Mouse (Mus musculus) MEL (cell line): Measurements from ENCODE around the gene Utrn.

ENCODE experiments used
- CTCF ChIP-seq, 3 experiments: IDR thresholded peaks in 2 of 3; conservative IDR thresholded peaks in 1 of 3; 2 replicates each; pipeline ENCODE4 v1.5.1; 2011 to 2012; ENCODE audit warnings: low read length in 3 of 3, low read depth in 2 of 3, mild to moderate bottlenecking in 2 of 3, improper control_type of control experiment in 1 of 3, inconsistent platforms in 1 of 3, mixed read lengths in 1 of 3, moderate library complexity in 1 of 3; ENCODE audit not compliant: control insufficient read depth in 1 of 3, insufficient read depth in 1 of 3, poor library complexity in 1 of 3, severe bottlenecking in 1 of 3
- GABPA ChIP-seq: IDR thresholded peaks from 2 replicates; pipeline ENCODE4 v1.6.1; 2012; ENCODE audit warnings: low read depth, mild to moderate bottlenecking, inconsistent platforms, low read length, improper control_type of control experiment, moderate library complexity
- MAFK ChIP-seq: IDR thresholded peaks from 2 replicates; pipeline ENCODE4 v1.6.1; 2011; ENCODE audit warnings: low read depth, mild to moderate bottlenecking, low read length, improper control_type of control experiment, borderline replicate concordance
- MXI1 ChIP-seq: IDR thresholded peaks from 2 replicates; pipeline ENCODE4 v1.6.1; 2011; ENCODE audit warnings: mild to moderate bottlenecking, low read depth, low read length, improper control_type of control experiment
- MYC ChIP-seq: IDR thresholded peaks from 2 replicates; pipeline ENCODE4 v1.6.1; 2011; ENCODE audit warnings: low read depth, mild to moderate bottlenecking, low read length, improper control_type of control experiment, moderate library complexity
- POLR2A ChIP-seq, 2 experiments: IDR thresholded peaks; 2 replicates each; pipeline ENCODE4 v1.6.1; 2011 to 2012; ENCODE audit warnings: low read length in 2 of 2, mild to moderate bottlenecking in 2 of 2, control low read depth in 1 of 2, improper control_type of control experiment in 1 of 2, low read depth in 1 of 2, moderate library complexity in 1 of 2; ENCODE audit not compliant: control insufficient read depth in 1 of 2, insufficient read depth in 1 of 2, poor library complexity in 1 of 2
- POLR2AphosphoS2 ChIP-seq: IDR thresholded peaks from 2 replicates; pipeline ENCODE4 v1.6.1; 2011; ENCODE audit warnings: low read length, improper control_type of control experiment
- SIN3A ChIP-seq: IDR thresholded peaks from 2 replicates; pipeline ENCODE4 v1.6.1; 2012; ENCODE audit warnings: low read length, improper control_type of control experiment, inconsistent platforms
- TAL1 ChIP-seq: IDR thresholded peaks from 2 replicates; pipeline ENCODE4 v1.6.1; 2012; ENCODE audit warnings: mild to moderate bottlenecking, inconsistent platforms, low read length, moderate library complexity, mixed read lengths
- TCF12 ChIP-seq: IDR thresholded peaks from 2 replicates; pipeline ENCODE4 v1.6.1; 2014; ENCODE audit warnings: low read depth, mild to moderate bottlenecking, inconsistent platforms, low read length, improper control_type of control experiment, moderate library complexity
- ZC3H11A ChIP-seq: IDR thresholded peaks from 2 replicates; pipeline ENCODE4 v1.6.1; 2012; ENCODE audit warnings: low read depth, mild to moderate bottlenecking, inconsistent platforms, low read length, improper control_type of control experiment
- ZMIZ1 ChIP-seq: IDR thresholded peaks from 2 replicates; pipeline ENCODE4 v1.6.1; 2012; ENCODE audit warnings: low read depth, mild to moderate bottlenecking, inconsistent platforms, low read length, improper control_type of control experiment, moderate library complexity

DNA sequence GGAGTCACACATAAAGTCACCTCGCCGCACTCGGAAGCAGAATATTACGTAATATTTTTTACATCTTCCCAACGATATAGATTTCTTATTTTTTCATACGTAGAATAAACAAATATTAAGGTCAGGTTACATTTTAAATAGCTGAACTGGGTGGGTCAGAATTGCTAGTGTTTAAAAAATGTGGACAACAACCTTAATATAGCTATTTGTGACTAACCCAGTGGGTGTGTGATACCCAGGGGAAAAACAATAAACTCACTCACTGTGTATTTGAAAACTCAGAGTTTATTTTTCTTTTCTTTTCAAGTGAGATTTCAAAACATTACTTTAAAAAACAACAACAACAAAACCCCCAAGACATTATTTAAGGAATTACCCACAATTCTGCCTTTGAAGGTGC is 47.2 kb upstream of the Utrn start:
- TF ChIP-seq TAL1: no peak
- TF ChIP-seq ZC3H11A: no peak
- TF ChIP-seq MXI1: no peak
- no peak for TF ChIP-seq CTCF (IDR thresholded peaks at IDR 0.05 in 2 of 3, conservative IDR thresholded peaks at IDR 0.05 in 1 of 3; ENCODE audit: control insufficient read depth in 1 of 3, insufficient read depth in 1 of 3, low read depth in 2 of 3, low read length in 3 of 3, poor library complexity in 1 of 3, severe bottlenecking in 1 of 3)
- no peak for TF ChIP-seq ZMIZ1
- TF ChIP-seq MYC: no peak
- no peak for TF ChIP-seq GABPA
- TF ChIP-seq MAFK: no peak
- no peak for TF ChIP-seq TCF12
- TF ChIP-seq POLR2AphosphoS2: no peak
- TF ChIP-seq POLR2A (IDR thresholded peaks at IDR 0.05; ENCODE audit: control insufficient read depth in 1 of 2, insufficient read depth in 1 of 2, low read depth in 1 of 2, low read length in 2 of 2, poor library complexity in 1 of 2): no peak
- TF ChIP-seq SIN3A: no peak
